Mouse (Mus musculus) adrenal gland, adult 2 months (tissue): ENCODE measurements around the gene Pah. TPM values are rescaled to one million over a fixed set of nuclear protein-coding genes. Genes with fewer than 3 reads are reported as not detected.

ENCODE experiments used
- polyA plus RNA-seq: library from polyadenylated mRNA; depleted of rRNA; stranded (reverse); fragments of >200 nt; gene quantifications from 2 replicates; pipeline ENCODE4 v1.2.3, GENCODE M21; 2012; rRNA removed
- total RNA-seq, 2 experiments: library from RNA; stranded (reverse); gene quantifications; 2 replicates each; pipeline ENCODE4 v1.2.3; 2021

Pah gene
- total and polyA plus RNA-seq, 3 experiments = 0.36 to 2.6 TPM; not detected in 1

Other genes with a start within 250 kb of the Pah start
- gene Ascl1, start 28.1 kb upstream of the Pah start, total RNA-seq = 1 to 10 TPM in 1 of 2 experiments, under 1 TPM in 1; 0.58 to 1.8 TPM
- 1.8 and 2.1 TPM in 2 replicates for gene Ascl1, start 28.1 kb upstream of the Pah start, polyA plus RNA-seq